Mouse (Mus musculus) hindbrain, embryonic 15.5 days (tissue): ENCODE results near the gene Hnf1a. TPM values are rescaled to one million over a fixed set of nuclear protein-coding genes. Genes with fewer than 3 reads are reported as not detected.
"Not testable (repeated sequence)": the region's sequence is repeated elsewhere in the genome, so short reads cannot be mapped to it uniquely, and the experiment has no call there.

Source experiments
- ATAC-seq: fragments of 200-750 bp; cut with Nextera tagmentation; 2 replicates; pipeline ENCODE4 v1.8.0; 2017; ENCODE audit warnings: low read depth, moderate number of reproducible peaks, moderate TSS enrichment; ENCODE audit not compliant: low FRiP score
- H3K27ac ChIP-seq: fragments of 300-500 bp; sonication (generic); replicated peaks from 2 replicates; pipeline ENCODE4 v1.5.1; 2015; ENCODE audit warnings: mild to moderate bottlenecking, inconsistent platforms
- H3K27me3 ChIP-seq: fragments of 300-500 bp; sonication (generic); 2 replicates; pipeline ENCODE4 v1.6.1; 2015; ENCODE audit warnings: control low read depth, inconsistent platforms
- H3K36me3 ChIP-seq: fragments of 300-500 bp; sonication (generic); 2 replicates; pipeline ENCODE4 v1.6.1; 2015; ENCODE audit warnings: control low read depth, inconsistent platforms
- H3K4me1 ChIP-seq: fragments of 300-500 bp; sonication (generic); replicated peaks from 2 replicates; pipeline ENCODE4 v1.6.1; 2015; ENCODE audit warnings: control low read depth, inconsistent platforms
- H3K4me2 ChIP-seq: fragments of 300-500 bp; sonication (generic); 2 replicates; pipeline ENCODE4 v1.6.1; 2015; ENCODE audit warnings: moderate library complexity, mild to moderate bottlenecking, inconsistent platforms
- H3K4me3 ChIP-seq: fragments of 300-500 bp; sonication (generic); 2 replicates; pipeline ENCODE4 v1.5.1; 2015; ENCODE audit warnings: mild to moderate bottlenecking, inconsistent platforms
- H3K9ac ChIP-seq: fragments of 300-500 bp; sonication (generic); 2 replicates; pipeline ENCODE4 v1.6.1; 2015; ENCODE audit warnings: inconsistent platforms
- H3K9me3 ChIP-seq: fragments of 300-500 bp; sonication (generic); 2 replicates; pipeline ENCODE4 v1.6.1; 2016; ENCODE audit warnings: control low read depth, inconsistent platforms
- WGBS: fragments of 180-500 bp; shearing (Covaris S2); methylation state at CpG from one replicate; pipeline ENCODE4 v1.1.7; 2015; 5-methylcytosine and 5-hydroxymethylcytosine counted together
- polyA plus RNA-seq: library from polyadenylated mRNA; unstranded; fragments of >200 nt; fragmentation: Nextera tagmentation; extraction: Ambion mirVana; gene quantifications from 2 replicates; pipeline ENCODE4 v1.2.1, GENCODE M21; 2015

Hnf1a gene
- polyA plus RNA-seq, 1 experiment from 2014 or later, result 0.10 TPM

DNA sequence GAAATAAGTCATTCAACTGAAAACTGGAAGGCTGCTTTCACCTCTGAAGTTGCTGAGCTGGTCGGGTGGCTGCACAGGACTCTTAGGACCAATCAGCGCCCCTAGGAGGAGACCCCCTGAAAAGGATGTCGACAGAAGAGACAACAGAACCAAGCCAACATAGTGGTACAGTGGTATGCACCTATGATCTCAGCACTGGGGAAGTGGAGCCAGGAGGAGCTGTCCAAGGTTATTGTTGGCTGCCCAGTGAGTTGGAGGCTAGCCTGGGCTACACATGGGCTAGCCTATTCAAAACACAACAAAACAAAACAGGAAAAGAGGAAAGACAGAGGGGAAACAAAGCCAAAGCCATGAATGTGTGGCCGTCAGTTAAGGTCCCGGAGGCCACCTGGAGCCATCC is 12.8 kb downstream of the Hnf1a start:
- H3K4me2 ChIP-seq, result no peak overlapping the region
- H3K27me3 ChIP-seq, result no peaks in the 10 kb centered on the region
- H3K4me3 ChIP-seq, result no peak overlapping the region
- H3K4me1 ChIP-seq, result 0 out of 2 replicates have a peak, but pooled peaks cover 4% of the 10 kb centered on the region
- H3K9ac ChIP-seq, result no peak overlapping the region
- H3K9me3 ChIP-seq, result no peaks in the 10 kb centered on the region
- H3K36me3 ChIP-seq, result no peaks in the 10 kb centered on the region
- no peak for ATAC-seq
- 87% methylated on average over 5 of the region's 5 CpGs for WGBS
- H3K27ac ChIP-seq, result no peak overlapping the region

DNA sequence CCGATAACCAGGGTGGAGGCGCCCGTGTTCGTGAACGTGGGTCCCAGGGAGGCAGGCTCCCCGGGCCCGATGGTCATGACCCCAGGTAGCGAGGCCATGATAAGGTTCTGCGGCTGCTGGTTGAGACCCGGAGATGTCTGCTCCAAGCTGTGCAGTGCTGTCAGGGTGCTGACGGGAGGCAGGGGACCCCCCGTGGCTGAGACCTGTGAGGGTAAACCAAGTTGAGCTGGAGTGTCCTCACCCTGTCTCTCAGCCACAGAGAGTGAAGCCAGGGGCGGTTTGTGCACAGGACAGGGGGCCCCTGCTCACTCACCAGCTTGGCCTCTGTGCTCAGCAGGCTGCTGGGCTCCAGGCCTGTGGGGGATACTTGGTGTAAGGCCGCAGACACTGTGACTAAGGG is 17.6 kb downstream of the Hnf1a start:
- Histone ChIP-seq H3K9me3 (no peaks in the 10 kb centered on the region), H3K27me3 (no peaks in the 10 kb centered on the region), H3K4me1 (0 out of 2 replicates have a peak, but pooled peaks cover 7% of the 10 kb centered on the region), H3K9ac (no peak overlapping the region), H3K27ac (no peak overlapping the region), H3K36me3 (no peaks in the 10 kb centered on the region), H3K4me3 (no peak overlapping the region), H3K4me2 (no peak overlapping the region)
- ATAC-seq, result no peak
- WGBS, result 93% methylated on average over 14 of the region's 14 CpGs

DNA sequence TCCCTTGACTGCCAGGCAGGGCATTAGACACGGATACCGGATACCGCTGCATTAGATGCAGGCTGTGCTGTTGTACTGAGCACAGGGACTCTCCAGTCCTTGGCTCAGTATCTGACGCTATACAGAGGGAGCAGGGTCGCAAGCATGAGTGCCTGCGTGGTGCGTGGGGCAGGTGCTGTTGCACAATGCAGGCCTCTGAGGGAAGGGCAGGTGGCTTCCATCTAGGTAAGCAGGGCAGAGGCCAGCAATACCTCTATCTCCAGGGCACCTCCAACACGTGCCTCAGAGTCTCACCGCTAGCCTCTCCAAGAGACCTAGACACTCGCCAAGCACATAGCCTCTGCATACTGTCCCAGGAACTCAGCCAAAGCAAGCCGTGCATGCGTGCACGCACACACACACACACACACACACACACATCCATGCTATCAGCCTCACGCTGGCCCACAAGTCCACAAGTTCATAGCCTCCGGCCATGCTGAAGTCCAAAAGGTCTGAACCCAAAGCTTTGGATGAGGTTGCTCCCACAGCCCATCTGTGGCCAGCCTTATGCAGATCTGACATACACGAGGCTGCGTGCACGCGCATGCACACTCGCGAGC is 19.5 kb downstream of the Hnf1a start:
- Histone ChIP-seq H3K9ac (no peak overlapping the region), H3K4me3 (no peak overlapping the region), H3K27me3 (no peaks in the 10 kb centered on the region), H3K9me3 (no peaks in the 10 kb centered on the region), H3K27ac (no peak overlapping the region), H3K36me3 (peaks cover 17% of the 10 kb centered on the region), H3K4me1 (0 out of 2 replicates have a peak, but pooled peaks cover 7% of the 10 kb centered on the region), H3K4me2 (no peak overlapping the region)
- 83% methylated on average over 21 of the region's 21 CpGs for WGBS
- no peak for ATAC-seq

DNA sequence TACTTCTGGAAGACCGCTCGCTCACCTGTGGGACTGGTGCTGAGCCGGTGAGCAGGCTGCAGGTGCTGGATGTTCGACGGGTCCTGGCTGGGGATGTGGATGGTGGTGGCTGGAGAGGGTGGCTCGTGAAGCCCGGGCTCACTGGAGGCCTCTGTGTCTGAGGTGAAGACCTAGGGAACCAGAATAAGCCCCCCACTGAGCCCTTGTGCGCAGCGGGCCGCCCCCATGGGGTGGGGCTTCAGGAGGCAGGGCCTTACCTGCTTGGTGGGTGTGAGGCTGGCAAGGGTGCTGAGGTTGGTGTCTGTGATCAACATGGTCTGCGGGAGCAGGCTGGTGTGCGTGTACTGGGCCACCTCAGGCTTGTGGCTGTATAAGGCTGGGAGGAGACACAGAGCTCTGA is 20.2 kb downstream of the Hnf1a start:
- Histone ChIP-seq H3K4me3 (no peak overlapping the region), H3K9me3 (no peaks in the 10 kb centered on the region), H3K27ac (no peak overlapping the region), H3K4me1 (0 out of 2 replicates have a peak, but pooled peaks cover 7% of the 10 kb centered on the region), H3K9ac (no peak overlapping the region), H3K27me3 (no peaks in the 10 kb centered on the region), H3K36me3 (peaks cover 24% of the 10 kb centered on the region), H3K4me2 (no peak overlapping the region)
- WGBS, result 68% methylated on average over 12 of the region's 12 CpGs
- no peak for ATAC-seq

DNA sequence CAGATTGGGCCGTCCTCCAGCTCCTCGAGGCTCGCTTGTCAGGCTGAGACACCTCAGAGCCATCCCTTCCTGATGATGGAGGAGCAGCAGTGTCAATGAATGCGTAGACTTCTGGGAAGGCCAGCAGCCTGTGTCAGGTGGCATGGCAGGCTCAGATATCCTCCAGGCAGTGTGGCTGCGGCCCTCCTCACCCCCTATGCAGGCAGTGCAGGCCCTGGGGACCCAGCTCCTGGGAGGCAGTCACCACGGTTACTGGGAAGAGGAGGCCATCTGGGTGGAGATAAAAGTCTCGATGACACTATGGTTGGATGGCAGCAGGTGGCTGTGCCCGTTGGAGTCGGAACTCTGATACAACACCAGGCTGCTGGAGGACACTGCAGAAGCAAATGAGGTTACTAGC is 21.1 kb downstream of the Hnf1a start:
- 73% methylated on average over 9 of the region's 9 CpGs for WGBS
- no peak overlapping the region for H3K9ac ChIP-seq

DNA sequence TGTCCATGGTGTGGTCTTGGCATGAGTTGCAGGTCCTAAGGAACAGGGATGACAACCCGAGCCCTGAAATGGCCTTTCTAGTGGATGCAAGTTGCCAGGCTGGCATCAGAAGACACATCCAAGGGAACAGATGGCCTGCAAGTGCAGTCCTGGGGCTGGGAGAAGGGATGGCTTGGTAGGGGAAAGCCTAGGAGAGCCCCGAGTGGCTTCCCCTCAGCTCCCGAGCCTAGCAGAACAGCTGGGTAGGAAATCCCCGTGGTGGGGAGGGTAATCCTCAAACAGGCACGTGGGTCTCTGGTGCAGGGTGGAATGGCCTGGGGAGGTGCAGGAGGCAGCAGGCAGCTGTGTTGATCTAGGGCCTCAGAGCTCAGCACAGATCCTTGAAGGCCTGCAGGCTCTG is 21.6 kb downstream of the Hnf1a start:
- Histone ChIP-seq H3K4me2 (no peak overlapping the region), H3K27ac (no peak overlapping the region), H3K9me3 (no peaks in the 10 kb centered on the region), H3K27me3 (no peaks in the 10 kb centered on the region), H3K4me1 (0 out of 2 replicates have a peak, but pooled peaks cover 7% of the 10 kb centered on the region), H3K36me3 (peaks cover 26% of the 10 kb centered on the region), H3K9ac (no peak overlapping the region), H3K4me3 (no peak overlapping the region)
- 52% methylated on average over 5 of the region's 5 CpGs for WGBS
- ATAC-seq, result no peak

More for the DNA sequence above, 21.1 kb downstream of the Hnf1a start:
- no peaks in the 10 kb centered on the region for H3K9me3 ChIP-seq
- 0 out of 2 replicates have a peak, but pooled peaks cover 7% of the 10 kb centered on the region for H3K4me1 ChIP-seq
- no peak overlapping the region for H3K4me2 ChIP-seq
- H3K27ac ChIP-seq, result no peak overlapping the region
- H3K36me3 ChIP-seq, result peaks cover 26% of the 10 kb centered on the region
- H3K27me3 ChIP-seq, result no peaks in the 10 kb centered on the region
- no peak for ATAC-seq
- no peak overlapping the region for H3K4me3 ChIP-seq

DNA sequence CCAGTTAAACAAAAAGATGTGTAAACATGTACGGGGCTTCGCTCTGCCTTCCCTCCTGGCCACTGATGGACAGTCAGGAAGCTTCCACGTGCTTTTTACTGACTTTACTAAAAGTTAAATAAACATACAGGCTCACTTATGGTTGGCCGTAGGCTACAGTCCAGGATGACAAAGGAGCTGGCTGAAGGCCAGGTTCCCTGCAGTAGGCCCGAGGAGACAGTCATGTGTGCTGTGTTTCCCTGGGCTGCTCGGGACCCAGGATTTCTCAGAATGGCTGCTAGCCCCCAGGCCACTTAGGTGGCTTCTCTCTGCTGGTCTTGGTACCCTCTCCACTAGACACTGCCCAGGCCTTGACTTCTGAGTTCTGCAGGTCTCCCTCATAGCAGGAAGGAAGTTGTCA is 22.0 kb downstream of the Hnf1a start:
- Histone ChIP-seq H3K4me2 (no peak overlapping the region), H3K9me3 (no peaks in the 10 kb centered on the region), H3K27me3 (no peaks in the 10 kb centered on the region), H3K4me1 (peaks cover 9% of the 10 kb centered on the region), H3K36me3 (peaks cover 26% of the 10 kb centered on the region), H3K4me3 (no peak overlapping the region), H3K27ac (no peak overlapping the region), H3K9ac (no peak overlapping the region)
- no peak for ATAC-seq
- 41% methylated on average over 6 of the region's 6 CpGs for WGBS

DNA sequence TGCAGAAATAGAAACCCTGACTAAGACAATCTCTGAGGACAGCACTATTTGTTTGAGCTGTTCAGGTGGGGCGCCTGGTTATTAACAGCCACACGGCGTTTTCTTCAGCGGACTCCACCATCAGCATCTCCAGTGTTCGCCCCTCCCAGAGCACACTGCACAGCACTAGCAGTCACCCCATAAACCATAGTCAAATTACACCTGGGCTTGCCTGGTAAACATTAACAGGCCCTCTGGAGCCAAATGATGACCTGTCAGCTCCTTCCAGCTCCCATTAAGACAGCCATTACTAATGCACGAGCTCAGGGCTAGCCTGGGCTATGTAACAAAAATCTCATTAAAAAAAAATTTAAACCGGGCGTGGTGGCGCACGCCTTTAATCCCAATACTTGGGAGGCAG is 25.8 kb downstream of the Hnf1a start:
- Histone ChIP-seq H3K9ac (no peak overlapping the region), H3K4me3 (no peak overlapping the region), H3K27me3 (no peaks in the 10 kb centered on the region), H3K4me1 (peaks cover 24% of the 10 kb centered on the region), H3K4me2 (no peak overlapping the region), H3K36me3 (peaks cover 26% of the 10 kb centered on the region), H3K9me3 (no peaks in the 10 kb centered on the region), H3K27ac (no peak overlapping the region)
- no peak for ATAC-seq
- WGBS, result 96% methylated on average over 10 of the region's 10 CpGs

DNA sequence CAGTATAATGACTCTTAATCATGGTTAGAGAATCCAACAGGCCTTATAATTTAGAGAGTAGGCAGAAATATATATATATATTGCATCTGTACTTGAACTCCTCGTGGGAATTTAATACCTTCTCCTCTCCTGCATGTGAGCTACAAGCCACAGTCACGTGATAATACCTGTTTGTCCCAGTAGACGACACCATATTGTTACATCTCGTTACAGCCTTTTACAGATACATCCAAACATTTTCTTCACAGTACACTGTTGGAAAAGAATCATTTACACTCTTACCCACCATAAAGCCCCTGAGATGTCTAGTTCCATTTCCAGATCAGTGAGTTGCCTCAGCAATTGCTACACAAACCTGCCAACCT is 28.1 kb downstream of the Hnf1a start:
- Histone ChIP-seq H3K4me3 (peak overlapping the region; percentile 92), H3K9ac (peak overlapping the region; percentile 99), H3K36me3 (peaks cover 20% of the 10 kb centered on the region), H3K27ac (peak overlapping the region; percentile 95), H3K4me1 (peaks cover 17% of the 10 kb centered on the region), H3K27me3 (no peaks in the 10 kb centered on the region), H3K4me2 (peak overlapping the region; percentile 79), H3K9me3 (no peaks in the 10 kb centered on the region)
- ATAC-seq, result no peak
- 30% methylated on average over 4 of the region's 4 CpGs for WGBS

DNA sequence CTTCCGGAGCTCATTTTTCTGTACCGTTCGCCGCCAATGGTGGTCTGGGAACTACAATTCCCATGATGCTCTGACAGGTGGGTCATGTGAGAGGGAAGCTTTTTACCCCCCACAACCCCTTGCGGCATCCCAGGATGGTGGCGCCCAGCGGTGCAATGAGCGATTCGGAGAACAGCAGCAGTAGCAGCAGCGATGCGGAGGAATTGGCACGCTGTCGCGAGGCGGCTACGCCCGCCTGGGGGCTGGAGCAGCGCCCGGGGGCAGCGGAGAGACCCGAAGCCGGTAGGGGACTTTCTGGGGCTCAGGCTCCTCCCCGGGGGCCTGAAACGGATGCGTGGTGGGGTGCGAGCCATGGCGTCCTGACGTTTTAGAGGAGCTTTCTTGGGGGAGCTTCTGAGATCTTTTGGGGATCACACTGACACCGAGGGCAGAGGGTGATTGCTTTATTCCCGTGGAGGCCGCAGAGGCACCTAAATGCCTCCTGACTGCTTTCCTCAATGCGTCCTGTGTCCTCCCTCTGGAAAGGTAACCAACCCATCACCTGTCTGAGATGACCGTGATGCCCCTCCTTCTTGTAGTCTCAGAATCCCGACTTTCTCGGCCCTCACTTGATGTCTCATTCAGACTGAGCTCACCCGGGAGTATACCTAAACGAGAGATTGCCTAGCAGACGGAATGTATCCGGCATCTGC is 28.7 kb downstream of the Hnf1a start, which contains the start of gene 2210016L21Rik:
Gene 2210016L21Rik (plus strand): TSS at position 85 of the 692 bp plus-strand sequence.
- ATAC-seq, result peak; percentile 92
- peak within 1 kb of the TSS; percentile 92 for H3K4me3 ChIP-seq
- peaks cover 15% of the 10 kb centered on the region for H3K36me3 ChIP-seq
- H3K27me3 ChIP-seq, result no peaks in the 10 kb centered on the region
- H3K9me3 ChIP-seq, result no peaks in the 10 kb centered on the region
- H3K27ac ChIP-seq, result peak within 1 kb of the TSS; percentile 95
- WGBS, result 1% methylated on average over 39 of the region's 39 CpGs
- peak within 1 kb of the TSS; percentile 79 for H3K4me2 ChIP-seq
- peak within 1 kb of the TSS; percentile 99 for H3K9ac ChIP-seq
- peaks cover 17% of the 10 kb centered on the region for H3K4me1 ChIP-seq

DNA sequence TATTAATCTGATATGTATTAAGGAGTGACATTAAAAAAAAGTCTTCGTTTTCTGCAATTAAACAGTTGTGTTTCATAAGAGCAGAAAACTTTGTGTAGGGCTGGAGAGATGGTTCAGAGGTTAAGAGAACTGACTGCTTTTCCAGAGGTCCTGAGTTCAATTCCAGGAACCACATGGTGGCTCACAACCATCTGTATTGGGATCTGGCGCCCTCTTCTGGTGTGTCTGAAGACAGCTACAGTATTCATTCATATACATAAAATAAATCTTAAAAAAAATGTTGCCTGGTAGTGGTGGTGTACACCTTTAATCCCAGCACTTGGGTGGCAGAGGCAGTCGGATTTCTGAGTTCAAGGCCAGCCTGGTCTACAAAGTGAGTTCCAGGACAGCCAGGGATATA is 29.8 kb downstream of the Hnf1a start:
- 58% methylated on average over 3 of the region's 3 CpGs for WGBS
- H3K27me3 ChIP-seq, ATAC-seq, H3K36me3 ChIP-seq, H3K9ac ChIP-seq, H3K27ac ChIP-seq, H3K9me3 ChIP-seq: not testable (repeated sequence)
- 0 out of 2 replicates have a peak overlapping the region, but pooled peaks have one; percentile 92 for H3K4me3 ChIP-seq
- H3K4me2 ChIP-seq, result peak overlapping the region; percentile 79
- peaks cover 17% of the 10 kb centered on the region for H3K4me1 ChIP-seq

DNA sequence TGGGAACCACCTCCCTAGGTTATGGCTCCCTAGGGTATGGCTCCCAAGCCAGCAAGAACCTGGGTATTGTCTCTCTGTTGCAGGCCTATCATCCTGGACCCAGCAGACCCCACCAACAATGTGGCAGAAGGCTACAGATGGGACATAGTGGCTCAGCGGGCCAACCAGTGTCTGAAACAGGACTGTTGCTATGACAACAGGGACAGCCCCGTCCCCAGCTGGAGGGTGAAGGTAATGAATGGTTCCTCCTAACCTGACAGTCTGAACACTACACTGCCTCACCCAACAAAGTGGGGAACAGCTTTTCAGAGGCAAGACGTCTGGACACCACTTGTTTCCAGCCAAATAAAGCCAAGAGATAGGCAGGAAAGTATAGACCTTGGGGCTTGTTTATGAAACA is 35.1 kb downstream of the Hnf1a start:
- no peak overlapping the region for H3K4me3 ChIP-seq
- 9% methylated on average over 3 of the region's 3 CpGs for WGBS
- no peak overlapping the region for H3K4me2 ChIP-seq
- H3K27ac ChIP-seq, result no peak overlapping the region
- H3K27me3 ChIP-seq, result no peaks in the 10 kb centered on the region
- no peaks in the 10 kb centered on the region for H3K36me3 ChIP-seq
- no peak overlapping the region for H3K9ac ChIP-seq
- H3K4me1 ChIP-seq, result peaks cover 5% of the 10 kb centered on the region; the same call in 1 of the 2 replicates
- H3K9me3 ChIP-seq, result no peaks in the 10 kb centered on the region
- no peak for ATAC-seq
